Mouse (Mus musculus): ENCODE results near the gene Col25a1.

- TF ChIP-seq CTCF (IDR thresholded peaks at IDR 0.05; ENCODE audit: borderline replicate concordance, extremely low read depth, insufficient read depth, insufficient read length) (no peak), POLR2A (IDR thresholded peaks at IDR 0.05; ENCODE audit: borderline replicate concordance, extremely low read depth, insufficient read depth, insufficient read length, poor library complexity, severe bottlenecking) (no peak)
Measured at GRCm38 (mm10) chr3:130236129-130236528, 104.8 kb downstream of the Col25a1 start.
